ENCODE assay signal across 7 mouse cellular contexts in genomic region chr11:6519491-6520033, GRCm38 (mm10). TPM values are rescaled to one million over a fixed set of nuclear protein-coding genes. Genes with fewer than 3 reads are reported as not detected.
DNase-seq lines count a peak whose midpoint lies in the region; ATAC-seq and TF ChIP-seq lines count a peak whose summit lies in the region.

No protein-coding gene starts in this region.

- 35% methylated on average over 11 of the region's 11 CpGs for WGBS in liver, embryonic 11.5 days
- 48% methylated on average over 11 of the region's 11 CpGs for WGBS in small intestine, adult 2 months

- 0 out of 2 replicates have a peak, but pooled peaks have one; percentile 29 for ATAC-seq in liver, embryonic 11.5 days (replicated peaks; ENCODE audit: low FRiP score)

- in situ Hi-C loops in ES-E14 (cut with MboI; ENCODE audit: low sequenced_read_pairs in 2 of 2, unreplicated experiment in 2 of 2), result no loop called here

- peak; percentile 60 for DNase-seq in CD4-positive helper T cell, adult 2 months (ENCODE audit: low read depth, low spot score)
- no peak for DNase-seq in ES-E14 (ENCODE audit: low read depth, low spot score)
- DNase-seq in liver, embryonic 11.5 days (ENCODE audit: low spot score), result no peak
- DNase-seq in right cerebral cortex, postnatal 14 days, result no peak
- DNase-seq in ovary, adult 18-20 months (ENCODE audit: low spot score), result no peak
- no peak for DNase-seq in gastrocnemius, postnatal 25 days

- no peaks in the 10 kb centered on the region for H3K9me3 ChIP-seq in ES-E14 (ENCODE audit: control insufficient read depth, insufficient read depth, low read depth, low read length)
- no peaks in the 10 kb centered on the region for H3K9me3 ChIP-seq in liver, embryonic 11.5 days (ENCODE audit: control insufficient read depth, low read length)

- 0 out of 4 replicates have a peak overlapping the region, but pooled peaks of 1 of the 2 experiments have one; percentile 9 for H3K4me3 ChIP-seq in ES-E14 (ENCODE audit: insufficient read depth in 1 of 2, low read depth in 1 of 2, low read length in 2 of 2, poor library complexity in 1 of 2, severe bottlenecking in 1 of 2)
- peak overlapping the region; percentile 3; the same call in 1 of the 2 replicates for H3K4me3 ChIP-seq in liver, embryonic 11.5 days (ENCODE audit: low read depth, low read length)
- H3K4me3 ChIP-seq in small intestine, adult 2 months (ENCODE audit: low read depth, low read length), result peak overlapping the region; percentile 63

- peaks cover 5 to 16% of the 10 kb centered on the region in 2 experiments; a peak in 3 of 4 replicates for H3K4me1 ChIP-seq in ES-E14 (ENCODE audit: control insufficient read depth in 2 of 2, insufficient read depth in 2 of 2, low read length in 2 of 2, poor library complexity in 1 of 2)
- H3K4me1 ChIP-seq in liver, embryonic 11.5 days (replicated peaks; ENCODE audit: control insufficient read depth, insufficient read depth, low read length), result peaks cover 3% of the 10 kb centered on the region; the same call in 1 of the 2 replicates
- peaks cover 3% of the 10 kb centered on the region for H3K4me1 ChIP-seq in small intestine, adult 2 months (ENCODE audit: control insufficient read depth, insufficient read depth, insufficient read length, low read length)

- TF ChIP-seq POLR2A in small intestine, adult 2 months (IDR thresholded peaks at IDR 0.05; ENCODE audit: low read depth, low read length), result no peak

- no peak overlapping the region; the same call in 1 of the 2 replicates for H3K27ac ChIP-seq in ES-E14 (ENCODE audit: insufficient read depth, low read depth, low read length, poor library complexity, severe bottlenecking)
- H3K27ac ChIP-seq in liver, embryonic 11.5 days (ENCODE audit: low read depth, low read length), result no peak overlapping the region
- peak overlapping the region; percentile 52 for H3K27ac ChIP-seq in small intestine, adult 2 months (ENCODE audit: insufficient read depth, low read depth, low read length)

- H3K36me3 ChIP-seq in ES-E14 (ENCODE audit: control insufficient read depth, insufficient read depth, low read length, poor library complexity, severe bottlenecking), result no peaks in the 10 kb centered on the region
- peaks cover 5% of the 10 kb centered on the region; the same call in 1 of the 2 replicates for H3K36me3 ChIP-seq in liver, embryonic 11.5 days (ENCODE audit: control insufficient read depth, insufficient read depth, low read length)
- H3K36me3 ChIP-seq in small intestine, adult 2 months (ENCODE audit: control insufficient read depth, insufficient read depth, low read length), result no peaks in the 10 kb centered on the region

- H3K9ac ChIP-seq in ES-E14 (ENCODE audit: insufficient read depth, low read depth, low read length, poor library complexity, severe bottlenecking), result peak overlapping the region; percentile 17; the same call in 1 of the 2 replicates
- H3K9ac ChIP-seq in liver, embryonic 11.5 days (ENCODE audit: low read depth, low read length), result no peak overlapping the region

- H3K4me2 ChIP-seq in liver, embryonic 11.5 days, result peak overlapping the region; percentile 12

- H3K27me3 ChIP-seq in liver, embryonic 11.5 days (replicated peaks; ENCODE audit: control insufficient read depth, insufficient read depth, low read length), result no peaks in the 10 kb centered on the region
- no peaks in the 10 kb centered on the region for H3K27me3 ChIP-seq in small intestine, adult 2 months (ENCODE audit: control insufficient read depth, insufficient read depth, low read length)

- no peak for TF ChIP-seq CTCF in small intestine, adult 2 months (IDR thresholded peaks at IDR 0.05; ENCODE audit: extremely low read depth, insufficient read length, insufficient replicate concordance, low read depth, low read length)

TF ChIP-seq in ES-E14, 5 proteins besides CTCF, POLR2A, EP300 and RAD21:
- TF ChIP-seq ZC3H11A (IDR thresholded peaks at IDR 0.05; ENCODE audit: borderline replicate concordance, low read depth, low read length) (no peak), ZNF384 (IDR thresholded peaks at IDR 0.05; ENCODE audit: low read depth, low read length) (no peak)

RNA-seq across cellular contexts. Expression of gene Myo1g, which starts 1.2 kb away (rescaled TPM):
- 11.6 TPM in 2 replicates for total RNA-seq in ES-E14 (2012; rRNA removed)
- polyA plus RNA-seq in liver, embryonic 11.5 days (2014; fragmentation: Nextera tagmentation; extraction: Ambion mirVana), result 5.6 and 6.0 TPM in 2 replicates
- 9.8 and 15.5 TPM in 2 replicates for polyA plus RNA-seq in small intestine, adult 2 months (2012; rRNA removed)
- total RNA-seq in gastrocnemius, postnatal 25 days (2021), result 1 to 10 TPM in 1 of 2 experiments, under 1 TPM in 1; 0.56 to 1.0 TPM

RNA-seq across cellular contexts. Expression of gene Ccm2, which starts 27.1 kb away (rescaled TPM):
- 27.8 and 36.7 TPM in 2 replicates for total RNA-seq in ES-E14 (2012; rRNA removed)
- polyA plus RNA-seq in liver, embryonic 11.5 days (2014; fragmentation: Nextera tagmentation; extraction: Ambion mirVana), result 74.5 and 82.1 TPM in 2 replicates
- polyA plus RNA-seq in small intestine, adult 2 months (2012; rRNA removed), result 25.7 and 39.0 TPM in 2 replicates
- 10 to 100 TPM; 20.1 to 20.8 TPM for total RNA-seq in gastrocnemius, postnatal 25 days (2021)

RNA-seq across cellular contexts. Expression of gene Purb, which starts 43.8 kb away (rescaled TPM):
- 39.7 and 49.8 TPM in 2 replicates for total RNA-seq in ES-E14 (2012; rRNA removed)
- 13.2 and 13.7 TPM in 2 replicates for polyA plus RNA-seq in liver, embryonic 11.5 days (2014; fragmentation: Nextera tagmentation; extraction: Ambion mirVana)
- polyA plus RNA-seq in small intestine, adult 2 months (2012; rRNA removed), result 4.2 and 7.0 TPM in 2 replicates
- 10 to 100 TPM; 21.8 to 21.9 TPM for total RNA-seq in gastrocnemius, postnatal 25 days (2021)
